Mouse (Mus musculus): ENCODE measurements at regions not wholly inside any gene's neighbourhood (a gene's known extent, or its start where the extent isn't known, plus 50 kb on each side); places are given as distances from the start of the nearest gene placed in this dataset.

GRCm38 (mm10) chr15:36927436-36927835 lies 80.1 kb downstream of the Zfp706 start:
- no peak overlapping the region for H3K27ac ChIP-seq (replicated peaks; ENCODE audit: low read depth, low read length)
- no peaks in the 10 kb centered on the region for H3K4me1 ChIP-seq (ENCODE audit: control insufficient read depth, insufficient read depth, low read length)
- no peak overlapping the region for H3K4me2 ChIP-seq (ENCODE audit: low read depth, low read length)
- WGBS: 47% methylated on average over 5 of the region's 5 CpGs
- H3K9ac ChIP-seq (ENCODE audit: low read depth, low read length): no peak overlapping the region
- H3K36me3 ChIP-seq (ENCODE audit: control insufficient read depth, insufficient read depth, low read length): no peaks in the 10 kb centered on the region
- no peaks in the 10 kb centered on the region for H3K27me3 ChIP-seq (replicated peaks; ENCODE audit: control insufficient read depth, insufficient read depth, low read length)
- H3K4me3 ChIP-seq (ENCODE audit: low read depth, low read length): no peak overlapping the region
- ATAC-seq (ENCODE audit: low read depth) (no peak), DNase-seq (ENCODE audit: low spot score) (peak; percentile 54)
- no peaks in the 10 kb centered on the region for H3K9me3 ChIP-seq (ENCODE audit: control insufficient read depth, low read length)

DNA sequence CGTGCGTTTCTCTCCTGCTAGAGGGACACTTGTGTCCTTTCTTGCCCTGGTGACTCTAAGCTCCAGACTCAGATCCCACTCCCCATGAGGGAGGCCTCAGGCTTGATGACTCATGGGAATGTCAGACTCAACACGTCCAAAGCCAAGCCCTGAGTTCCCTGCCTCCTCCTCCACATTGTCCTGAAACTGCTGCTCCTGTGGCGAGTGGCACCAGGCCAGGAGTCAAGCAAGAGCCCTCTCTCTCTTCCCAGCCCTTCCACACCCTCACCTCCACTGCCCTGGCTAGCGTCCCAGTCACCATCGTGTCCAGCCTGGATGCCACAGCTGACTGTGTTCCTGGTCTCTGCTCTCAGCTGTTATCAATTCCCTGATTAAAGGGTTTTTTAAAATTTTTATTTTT lies 83.4 kb downstream of the Zfp706 start:
- no peak for DNase-seq (ENCODE audit: low spot score)
- Histone ChIP-seq H3K27ac (replicated peaks; ENCODE audit: low read depth, low read length) (no peak overlapping the region), H3K36me3 (ENCODE audit: control insufficient read depth, insufficient read depth, low read length) (no peaks in the 10 kb centered on the region), H3K4me3 (ENCODE audit: low read depth, low read length) (no peak overlapping the region), H3K4me1 (ENCODE audit: control insufficient read depth, insufficient read depth, low read length) (no peaks in the 10 kb centered on the region), H3K9ac (ENCODE audit: low read depth, low read length) (no peak overlapping the region), H3K27me3 (replicated peaks; ENCODE audit: control insufficient read depth, insufficient read depth, low read length) (no peaks in the 10 kb centered on the region), H3K9me3 (ENCODE audit: control insufficient read depth, low read length) (no peaks in the 10 kb centered on the region), H3K4me2 (ENCODE audit: low read depth, low read length) (no peak overlapping the region)
- WGBS: 68% methylated on average over 6 of the region's 6 CpGs
- no peak for ATAC-seq (ENCODE audit: low read depth)

- H3K36me3 ChIP-seq (ENCODE audit: control insufficient read depth, insufficient read depth, low read length): no peaks in the 10 kb centered on the region
- no peak overlapping the region for H3K4me3 ChIP-seq (ENCODE audit: low read depth, low read length)
- no peaks in the 10 kb centered on the region for H3K9me3 ChIP-seq (ENCODE audit: control insufficient read depth, low read length)
- H3K27ac ChIP-seq (replicated peaks; ENCODE audit: low read depth, low read length): no peak overlapping the region
- WGBS: 36% methylated on average over 3 of the region's 3 CpGs
- DNase-seq (ENCODE audit: low spot score) (no peak), ATAC-seq (ENCODE audit: low read depth) (no peak)
- no peaks in the 10 kb centered on the region for H3K27me3 ChIP-seq (replicated peaks; ENCODE audit: control insufficient read depth, insufficient read depth, low read length)
- H3K4me1 ChIP-seq (ENCODE audit: control insufficient read depth, insufficient read depth, low read length): no peaks in the 10 kb centered on the region
- no peak overlapping the region for H3K4me2 ChIP-seq (ENCODE audit: low read depth, low read length)
- H3K9ac ChIP-seq (ENCODE audit: low read depth, low read length): no peak overlapping the region
Observed at GRCm38 (mm10) chr15:36921384-36921783, 86.2 kb downstream of the Zfp706 start.

- Histone ChIP-seq H3K27ac (replicated peaks; ENCODE audit: low read depth, low read length) (no peak overlapping the region), H3K4me2 (ENCODE audit: low read depth, low read length) (no peak overlapping the region), H3K9ac (ENCODE audit: low read depth, low read length) (no peak overlapping the region), H3K4me3 (ENCODE audit: low read depth, low read length) (no peak overlapping the region), H3K27me3 (replicated peaks; ENCODE audit: control insufficient read depth, insufficient read depth, low read length) (no peaks in the 10 kb centered on the region), H3K9me3 (ENCODE audit: control insufficient read depth, low read length) (no peaks in the 10 kb centered on the region), H3K4me1 (ENCODE audit: control insufficient read depth, insufficient read depth, low read length) (no peaks in the 10 kb centered on the region), H3K36me3 (ENCODE audit: control insufficient read depth, insufficient read depth, low read length) (no peaks in the 10 kb centered on the region)
- no peak for DNase-seq (ENCODE audit: low spot score)
- no peak for ATAC-seq (ENCODE audit: low read depth)
Observed at GRCm38 (mm10) chr15:36920886-36921285, 86.7 kb downstream of the Zfp706 start.

GRCm38 (mm10) chr15:36919704-36920103 lies 87.9 kb downstream of the Zfp706 start:
- no peaks in the 10 kb centered on the region for H3K9me3 ChIP-seq (ENCODE audit: control insufficient read depth, low read length)
- no peak for ATAC-seq (ENCODE audit: low read depth)
- WGBS: 89% methylated on average over 5 of the region's 5 CpGs
- no peak overlapping the region for H3K4me3 ChIP-seq (ENCODE audit: low read depth, low read length)
- DNase-seq (ENCODE audit: low spot score): no peak
- H3K27ac ChIP-seq (replicated peaks; ENCODE audit: low read depth, low read length): no peak overlapping the region
- no peak overlapping the region for H3K4me2 ChIP-seq (ENCODE audit: low read depth, low read length)
- H3K9ac ChIP-seq (ENCODE audit: low read depth, low read length): no peak overlapping the region
- no peaks in the 10 kb centered on the region for H3K36me3 ChIP-seq (ENCODE audit: control insufficient read depth, insufficient read depth, low read length)
- no peaks in the 10 kb centered on the region for H3K4me1 ChIP-seq (ENCODE audit: control insufficient read depth, insufficient read depth, low read length)
- H3K27me3 ChIP-seq (replicated peaks; ENCODE audit: control insufficient read depth, insufficient read depth, low read length): no peaks in the 10 kb centered on the region

- Histone ChIP-seq H3K9me3 (ENCODE audit: control insufficient read depth, low read length) (no peaks in the 10 kb centered on the region), H3K27ac (replicated peaks; ENCODE audit: low read depth, low read length) (no peak overlapping the region), H3K36me3 (ENCODE audit: control insufficient read depth, insufficient read depth, low read length) (no peaks in the 10 kb centered on the region), H3K9ac (ENCODE audit: low read depth, low read length) (no peak overlapping the region), H3K4me2 (ENCODE audit: low read depth, low read length) (no peak overlapping the region), H3K4me1 (ENCODE audit: control insufficient read depth, insufficient read depth, low read length) (no peaks in the 10 kb centered on the region), H3K27me3 (replicated peaks; ENCODE audit: control insufficient read depth, insufficient read depth, low read length) (no peaks in the 10 kb centered on the region), H3K4me3 (ENCODE audit: low read depth, low read length) (no peak overlapping the region)
- DNase-seq (ENCODE audit: low spot score): no peak
- no peak for ATAC-seq (ENCODE audit: low read depth)
- 90% methylated on average over 4 of the region's 4 CpGs for WGBS
Observed at GRCm38 (mm10) chr15:36919209-36919608, 88.4 kb downstream of the Zfp706 start.

DNA sequence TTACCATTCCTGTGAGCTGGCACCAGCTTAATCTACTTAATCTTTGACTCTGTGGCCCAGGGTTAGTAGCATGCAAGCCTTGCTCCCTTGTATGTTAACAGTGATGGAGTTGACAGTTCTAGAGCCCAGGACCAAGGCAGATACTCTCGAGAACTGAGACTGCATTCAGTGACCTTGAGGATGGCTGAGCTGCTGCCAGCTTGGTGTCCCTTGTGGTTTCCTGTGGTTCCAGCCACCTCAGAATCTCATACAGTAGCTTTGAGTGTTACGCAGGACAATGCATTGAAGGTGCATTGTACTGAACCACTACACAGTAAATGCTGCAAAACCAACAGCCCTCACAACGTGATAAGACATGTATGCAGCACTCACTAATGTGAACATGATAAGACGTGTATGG lies 90.6 kb downstream of the Zfp706 start:
- Histone ChIP-seq H3K9ac (ENCODE audit: low read depth, low read length) (no peak overlapping the region), H3K4me2 (ENCODE audit: low read depth, low read length) (no peak overlapping the region), H3K36me3 (ENCODE audit: control insufficient read depth, insufficient read depth, low read length) (no peaks in the 10 kb centered on the region), H3K4me1 (ENCODE audit: control insufficient read depth, insufficient read depth, low read length) (no peaks in the 10 kb centered on the region), H3K9me3 (ENCODE audit: control insufficient read depth, low read length) (no peaks in the 10 kb centered on the region), H3K27me3 (replicated peaks; ENCODE audit: control insufficient read depth, insufficient read depth, low read length) (no peaks in the 10 kb centered on the region), H3K4me3 (ENCODE audit: low read depth, low read length) (no peak overlapping the region), H3K27ac (replicated peaks; ENCODE audit: low read depth, low read length) (no peak overlapping the region)
- no peak for ATAC-seq (ENCODE audit: low read depth)
- 71% methylated on average over 4 of the region's 4 CpGs for WGBS
- DNase-seq (ENCODE audit: low spot score): no peak

DNA sequence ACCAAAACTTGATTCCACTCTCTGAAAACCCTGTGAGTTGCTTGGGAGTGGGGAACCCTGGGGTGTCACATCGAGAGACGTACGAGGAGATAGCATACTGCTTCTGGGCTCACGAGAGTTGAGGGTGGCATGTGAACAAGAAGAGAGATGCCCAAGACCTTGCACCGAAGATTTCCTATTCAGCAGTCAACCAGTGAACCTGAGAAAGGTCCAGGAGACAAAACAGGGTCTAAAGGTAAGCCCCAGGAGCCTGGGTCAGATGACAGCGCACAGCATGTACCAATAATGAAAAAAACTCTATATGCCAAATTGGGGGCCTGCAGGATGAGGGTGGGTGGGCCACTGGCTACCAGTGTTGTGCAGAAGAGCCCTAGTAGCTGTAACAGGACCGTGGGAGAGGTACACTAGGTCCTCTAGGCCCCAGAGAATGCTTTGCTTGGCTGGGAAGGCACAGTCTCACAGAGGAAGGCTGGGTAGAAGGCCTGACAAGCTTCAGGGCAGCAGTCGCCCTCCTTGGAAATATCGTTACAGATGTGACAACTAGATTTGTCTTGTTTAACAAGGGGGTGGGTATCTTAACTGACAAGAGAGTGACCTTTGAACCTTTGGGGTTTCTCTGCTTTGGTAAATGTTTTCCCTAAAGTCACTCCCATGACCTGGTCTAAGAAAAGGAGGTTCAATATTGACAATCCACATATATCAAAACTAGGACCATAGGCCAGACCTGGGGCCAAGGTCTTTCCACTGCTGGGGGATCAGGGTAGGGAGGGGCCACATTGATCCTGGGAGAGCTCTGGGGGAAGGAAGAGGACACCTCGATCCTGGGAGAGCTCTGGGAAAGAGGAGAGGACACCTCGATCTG lies 93.1 kb downstream of the Zfp706 start:
- H3K4me2 ChIP-seq (ENCODE audit: low read depth, low read length): no peak overlapping the region
- H3K27ac ChIP-seq (replicated peaks; ENCODE audit: low read depth, low read length): no peak overlapping the region
- no peak overlapping the region for H3K4me3 ChIP-seq (ENCODE audit: low read depth, low read length)
- H3K4me1 ChIP-seq (ENCODE audit: control insufficient read depth, insufficient read depth, low read length): no peaks in the 10 kb centered on the region
- 84% methylated on average over 11 of the region's 11 CpGs for WGBS
- H3K27me3 ChIP-seq (replicated peaks; ENCODE audit: control insufficient read depth, insufficient read depth, low read length): no peaks in the 10 kb centered on the region
- ATAC-seq (ENCODE audit: low read depth): no peak
- H3K36me3 ChIP-seq (ENCODE audit: control insufficient read depth, insufficient read depth, low read length): no peaks in the 10 kb centered on the region
- no peak for DNase-seq (ENCODE audit: low spot score)
- H3K9me3 ChIP-seq (ENCODE audit: control insufficient read depth, low read length): no peaks in the 10 kb centered on the region
- H3K9ac ChIP-seq (ENCODE audit: low read depth, low read length): no peak overlapping the region

GRCm38 (mm10) chr15:36913308-36913707 lies 94.3 kb downstream of the Zfp706 start:
- no peaks in the 10 kb centered on the region for H3K36me3 ChIP-seq (ENCODE audit: control insufficient read depth, insufficient read depth, low read length)
- H3K27me3 ChIP-seq (replicated peaks; ENCODE audit: control insufficient read depth, insufficient read depth, low read length): no peaks in the 10 kb centered on the region
- 88% methylated on average over 7 of the region's 7 CpGs for WGBS
- no peak overlapping the region for H3K9ac ChIP-seq (ENCODE audit: low read depth, low read length)
- no peak for ATAC-seq (ENCODE audit: low read depth)
- H3K27ac ChIP-seq (replicated peaks; ENCODE audit: low read depth, low read length): no peak overlapping the region
- no peaks in the 10 kb centered on the region for H3K9me3 ChIP-seq (ENCODE audit: control insufficient read depth, low read length)
- H3K4me1 ChIP-seq (ENCODE audit: control insufficient read depth, insufficient read depth, low read length): no peaks in the 10 kb centered on the region
- H3K4me2 ChIP-seq (ENCODE audit: low read depth, low read length): no peak overlapping the region
- DNase-seq (ENCODE audit: low spot score): no peak
- H3K4me3 ChIP-seq (ENCODE audit: low read depth, low read length): no peak overlapping the region
